Mouse (Mus musculus) adrenal gland, adult (tissue): Measurements from ENCODE around the gene Ppan.

Experiments
- DNase-seq, 2 experiments: peaks; one replicate each; pipeline ENCODE4 v3.0.0; 2022 to 2023; ENCODE audit warnings: low spot score in 1 of 2; ENCODE audit not compliant: inconsistent age in 2 of 2

Ppan gene

GRCm38 (mm10) chr9:20887704-20888385 is at the start of gene Ppan:
TSS of gene Ppan (plus strand) at chr9:20888175.
- peak; percentile 97 to 99 for DNase-seq

- no peak for DNase-seq
These were observed 49.0 kb upstream of the Ppan start for GRCm38 (mm10) chr9:20838931-20839330.

- DNase-seq: no peak
These were observed 45.8 kb upstream of the Ppan start for GRCm38 (mm10) chr9:20842211-20842610.

- peak in 1 of 2 experiments; percentile 79 for DNase-seq
These were observed 45.3 kb upstream of the Ppan start for GRCm38 (mm10) chr9:20842670-20843069.

- DNase-seq: no peak
These were observed 37.8 kb upstream of the Ppan start for GRCm38 (mm10) chr9:20850179-20850578.

- peak; percentile 32 to 79 for DNase-seq
These were observed 30.8 kb upstream of the Ppan start for GRCm38 (mm10) chr9:20857131-20857530.

GRCm38 (mm10) chr9:20859926-20860325 is 28.0 kb upstream of the Ppan start:
- no peak for DNase-seq

GRCm38 (mm10) chr9:20861821-20862220 is 26.2 kb upstream of the Ppan start:
- DNase-seq: peak in 1 of 2 experiments; percentile 61

GRCm38 (mm10) chr9:20862225-20862624 is 25.8 kb upstream of the Ppan start:
- DNase-seq: no peak

GRCm38 (mm10) chr9:20866879-20867278 is 21.1 kb upstream of the Ppan start:
- DNase-seq: no peak

GRCm38 (mm10) chr9:20868448-20869001 is 19.4 kb upstream of the Ppan start, which contains the start of gene A230050P20Rik:
TSS of gene A230050P20Rik (plus strand) at chr9:20868642.
- peak; percentile 77 to 86 for DNase-seq

GRCm38 (mm10) chr9:20869246-20869645 is 18.7 kb upstream of the Ppan start:
- DNase-seq: peak; percentile 40 to 73

- peak in 1 of 2 experiments; percentile 26 for DNase-seq
These were observed 17.5 kb upstream of the Ppan start for GRCm38 (mm10) chr9:20870211-20871173.

GRCm38 (mm10) chr9:20872991-20873390 is 15.0 kb upstream of the Ppan start:
- DNase-seq: no peak

- DNase-seq: no peak
These were observed 14.5 kb upstream of the Ppan start for GRCm38 (mm10) chr9:20873521-20873920.

- peak; percentile 34 to 47 for DNase-seq
These were observed 12.8 kb upstream of the Ppan start for GRCm38 (mm10) chr9:20875021-20875790.

GRCm38 (mm10) chr9:20876318-20877117 is 11.5 kb upstream of the Ppan start:
- peak; percentile 44 to 58 for DNase-seq

- DNase-seq: no peak
These were observed 10.6 kb upstream of the Ppan start for GRCm38 (mm10) chr9:20877118-20878040.
